Mouse (Mus musculus): ENCODE measurements around the gene Irx5. TPM values are rescaled to one million over a fixed set of nuclear protein-coding genes. Genes with fewer than 3 reads are reported as not detected.

The Irx5 gene
- total RNA-seq (2021) = 1 to 10 TPM in 1 of 2 experiments, not detected in 1; 7.7 TPM
- long read RNA-seq, experiment 1 = 0 reads
- long read RNA-seq, experiment 2, transcript Irx5-201 (3 exons, 2,450 nt) = major isoform, 6 of 6 reads
- long read RNA-seq, experiment 2, partial matches to known transcripts = 0 of 6 reads
- long read RNA-seq, experiment 2, other reads (novel, unspliced or antisense) = 0 of 6 reads

DNA sequence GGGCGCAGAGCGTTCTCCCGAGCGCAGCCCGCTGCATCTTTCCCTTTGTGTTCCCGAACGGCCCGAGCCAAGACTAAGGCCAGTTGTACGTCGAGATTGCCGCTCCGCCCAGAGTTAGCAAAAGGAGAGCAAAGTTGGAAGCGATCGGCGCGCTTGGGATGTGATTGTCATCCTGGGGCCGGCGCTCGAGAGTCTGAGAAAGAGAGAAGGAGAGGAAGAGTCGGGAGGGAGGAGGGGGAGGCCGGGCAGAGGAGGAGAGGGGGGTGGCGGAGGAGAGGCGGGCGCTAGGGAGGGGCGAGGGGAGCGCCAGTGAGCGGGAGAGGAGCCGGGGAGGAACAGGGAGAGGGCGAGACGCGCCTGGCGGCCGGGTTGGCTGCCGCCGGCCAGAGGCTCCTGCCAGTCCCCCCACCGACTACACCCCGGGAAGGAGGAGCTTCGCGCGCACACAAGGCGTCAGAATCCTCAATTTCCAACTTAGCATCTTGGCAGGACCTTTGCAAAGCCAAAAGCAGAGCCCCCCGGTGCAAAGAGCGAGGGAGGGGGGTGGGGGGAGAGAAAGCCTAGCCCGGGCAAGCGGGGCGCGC lies at the start of gene Irx5:
Irx5 (plus strand) TSS at position 228 of the 584 bp plus-strand sequence.
- DNase-seq = peak; percentile 56

DNA sequence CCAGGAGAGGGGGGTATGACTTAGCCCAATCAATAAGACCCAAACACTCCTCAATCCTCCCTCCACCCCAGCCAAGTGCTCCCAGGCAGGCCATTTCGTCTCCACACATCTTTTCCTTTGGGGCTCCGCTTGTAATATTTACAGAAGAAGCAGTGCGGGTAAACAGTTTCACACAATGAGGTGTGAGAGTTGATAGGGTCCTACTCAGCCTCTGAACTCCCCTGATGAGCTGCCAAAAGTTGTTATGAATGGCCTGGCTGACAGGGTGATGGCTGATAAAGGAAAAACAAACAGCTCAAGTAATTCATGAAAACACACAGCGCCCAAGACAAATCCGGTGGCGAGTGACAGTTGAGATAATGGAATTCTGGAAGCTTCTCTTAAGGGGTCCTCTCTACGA lies 45.2 kb upstream of the Irx5 start:
- DNase-seq = no peak

DNA sequence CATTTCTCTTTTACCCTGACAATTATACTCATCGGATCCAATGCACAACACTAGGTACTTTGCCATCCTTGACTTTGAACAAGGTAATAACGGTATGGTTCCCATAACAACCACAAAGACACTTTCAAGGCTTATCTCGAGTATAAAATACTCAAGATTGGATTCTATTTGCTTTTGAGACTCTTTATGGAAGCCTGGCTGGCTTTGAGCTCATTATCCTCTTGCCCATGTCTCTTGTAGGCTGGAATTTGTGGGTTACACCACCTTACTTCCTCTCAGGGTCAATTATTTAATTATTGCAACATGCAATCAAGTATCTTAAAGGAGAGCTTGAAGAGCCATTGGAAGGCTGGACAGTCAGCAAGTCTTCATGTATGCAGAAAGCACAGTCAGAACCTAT lies 43.7 kb upstream of the Irx5 start:
- DNase-seq = no peak

DNA sequence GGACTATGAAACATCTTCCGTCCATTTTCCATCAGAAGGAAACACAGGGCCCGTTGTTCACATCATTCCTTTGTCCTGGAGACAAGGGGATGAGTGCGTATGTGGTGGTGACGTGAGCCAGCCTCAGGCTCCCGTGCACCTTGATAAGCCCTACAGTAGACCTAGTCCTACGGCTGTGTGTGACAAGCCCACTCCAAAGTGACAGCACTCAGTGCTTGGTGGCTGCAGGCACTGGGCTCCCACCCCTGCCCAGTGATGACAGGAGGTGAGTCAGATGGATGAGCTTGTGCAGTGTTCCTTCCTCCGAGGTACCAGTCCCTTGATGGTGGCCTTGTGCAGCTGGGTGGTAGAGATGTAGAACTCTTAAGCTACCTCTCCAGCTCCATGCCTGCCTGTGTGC lies 33.7 kb upstream of the Irx5 start:
- no peak for DNase-seq

DNA sequence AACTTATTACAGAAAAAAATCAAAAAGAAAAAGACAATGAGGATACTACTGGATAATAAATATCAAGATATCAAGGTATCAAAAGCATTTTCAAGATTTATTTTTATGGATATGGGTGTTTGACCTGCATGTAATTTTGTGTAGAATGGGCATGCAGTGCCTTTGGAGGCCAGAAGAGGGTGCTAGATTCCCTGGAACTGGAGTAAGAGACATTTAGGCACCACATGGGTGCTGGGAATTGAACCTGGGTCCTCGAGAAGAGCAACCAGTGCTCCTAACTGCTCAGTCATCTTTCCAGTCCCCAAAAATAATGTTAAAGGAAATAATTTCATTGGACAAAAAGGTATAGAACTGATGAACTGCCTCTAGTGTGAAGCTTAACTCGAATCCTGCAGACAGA lies 30.2 kb upstream of the Irx5 start:
- DNase-seq = no peak

DNA sequence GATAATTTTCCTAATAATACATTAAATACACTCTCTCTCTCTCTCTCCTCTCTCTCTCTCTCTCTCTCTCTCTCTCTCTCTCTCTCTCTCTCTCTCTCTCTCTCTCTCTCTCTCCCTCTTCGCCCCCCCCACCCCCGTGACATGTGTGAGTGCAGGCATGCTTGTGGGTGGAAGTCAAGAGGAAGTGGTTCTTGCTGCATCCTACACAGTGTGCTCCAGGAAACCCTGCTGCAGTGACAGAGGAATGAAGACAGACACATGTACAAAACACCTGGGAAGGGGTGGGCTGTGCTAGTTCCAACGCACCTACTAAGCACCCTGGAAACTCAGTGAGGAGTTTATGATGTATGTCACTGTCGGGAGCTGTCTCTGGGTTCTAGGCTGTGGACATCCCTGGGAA lies 28.2 kb upstream of the Irx5 start:
- no peak for DNase-seq

DNA sequence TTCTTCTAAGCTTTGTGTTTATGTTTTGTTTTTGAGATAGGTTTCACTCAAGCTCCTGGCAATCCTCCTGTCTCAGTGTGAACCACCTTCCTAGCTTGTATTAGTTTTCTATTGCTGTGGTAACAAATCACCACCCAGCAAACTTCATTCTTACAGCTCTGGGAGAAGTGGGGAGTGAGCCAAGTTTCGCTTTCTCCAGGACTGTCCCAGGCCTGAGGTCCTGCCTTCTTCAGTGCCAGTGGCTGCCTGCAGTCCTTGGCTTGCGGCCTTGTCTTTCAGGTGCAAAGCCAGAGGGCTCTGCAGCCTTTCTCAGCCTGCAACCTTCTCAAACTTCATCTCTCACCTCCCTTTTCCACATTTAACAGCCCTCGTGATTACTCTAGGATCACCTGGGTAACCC lies 25.6 kb upstream of the Irx5 start:
- DNase-seq = peak; percentile 7

DNA sequence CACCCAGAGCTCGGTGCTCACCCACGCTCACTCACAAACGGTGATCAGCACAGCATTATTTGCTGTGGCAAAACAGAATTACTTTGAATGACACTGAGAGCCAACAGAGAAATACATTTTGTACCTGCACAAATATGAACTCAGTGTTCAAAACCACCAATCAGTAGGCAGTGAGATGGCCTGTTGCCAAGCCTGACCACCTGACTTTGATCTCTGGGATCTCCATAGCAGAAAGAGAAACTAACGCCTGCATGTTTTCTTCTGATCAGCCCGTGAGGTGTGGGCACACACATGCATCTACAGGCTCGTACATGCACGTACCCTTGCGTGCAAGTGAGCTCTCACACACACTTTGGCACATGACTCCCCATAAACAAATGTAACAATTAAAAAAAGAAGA lies 24.0 kb upstream of the Irx5 start:
- DNase-seq = no peak

DNA sequence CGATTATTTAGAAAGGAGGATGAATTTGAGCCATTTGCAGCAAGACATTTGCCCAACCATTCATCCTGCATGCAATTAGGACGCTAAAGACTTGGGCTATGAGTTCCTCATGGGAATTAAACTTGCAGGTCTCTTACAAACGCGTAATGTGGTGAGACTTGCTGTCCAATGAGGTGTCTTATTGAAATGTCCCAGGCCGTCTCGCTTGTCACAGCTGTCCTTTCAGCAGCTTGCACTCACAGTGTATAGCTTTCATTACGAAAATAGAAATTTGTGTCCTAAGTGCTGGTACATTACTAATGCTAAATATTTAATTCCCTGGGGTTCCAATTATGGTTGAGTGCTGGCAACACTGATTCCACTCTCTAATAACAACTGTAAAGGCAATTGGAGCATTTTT lies 22.3 kb upstream of the Irx5 start:
- no peak for DNase-seq

DNA sequence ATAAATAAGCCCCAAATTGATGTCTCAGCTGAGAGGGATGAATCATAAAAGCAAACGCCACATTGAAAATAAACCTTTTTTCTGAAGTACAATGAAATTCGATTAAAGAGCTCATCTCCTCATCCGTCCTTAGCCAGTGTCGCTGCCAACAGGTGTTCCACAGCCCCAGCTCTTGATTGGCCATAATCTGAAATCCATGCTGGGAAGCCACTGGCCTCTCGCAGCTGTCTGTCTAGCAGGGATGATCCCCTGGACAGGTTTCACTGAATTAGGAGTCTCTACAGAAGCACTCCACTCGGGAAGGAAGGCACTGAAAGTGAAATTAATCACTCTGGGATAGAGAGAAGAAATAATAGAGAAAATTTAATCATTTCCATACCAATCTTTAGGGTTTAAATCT lies 21.4 kb upstream of the Irx5 start:
- DNase-seq = no peak

DNA sequence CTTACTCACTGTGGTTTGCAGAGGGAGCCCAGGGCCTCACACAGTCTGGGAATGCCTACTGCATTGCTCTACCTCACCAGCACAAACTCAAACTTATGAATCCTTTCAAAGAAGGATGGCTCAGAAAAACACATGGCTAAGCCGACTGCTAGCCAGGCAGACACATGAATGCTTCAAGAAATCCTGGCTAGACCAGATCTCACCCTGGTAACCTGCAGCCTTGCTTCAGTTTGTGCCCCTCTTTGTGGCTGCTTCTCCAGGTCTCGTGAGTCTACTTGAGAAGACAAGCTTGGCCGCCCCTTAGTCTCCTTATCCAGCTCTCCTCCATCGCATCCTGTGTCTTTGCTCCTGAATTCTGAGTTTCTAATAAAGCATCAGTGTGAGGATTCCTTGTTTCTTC lies 13.9 kb upstream of the Irx5 start:
- no peak for DNase-seq

DNA sequence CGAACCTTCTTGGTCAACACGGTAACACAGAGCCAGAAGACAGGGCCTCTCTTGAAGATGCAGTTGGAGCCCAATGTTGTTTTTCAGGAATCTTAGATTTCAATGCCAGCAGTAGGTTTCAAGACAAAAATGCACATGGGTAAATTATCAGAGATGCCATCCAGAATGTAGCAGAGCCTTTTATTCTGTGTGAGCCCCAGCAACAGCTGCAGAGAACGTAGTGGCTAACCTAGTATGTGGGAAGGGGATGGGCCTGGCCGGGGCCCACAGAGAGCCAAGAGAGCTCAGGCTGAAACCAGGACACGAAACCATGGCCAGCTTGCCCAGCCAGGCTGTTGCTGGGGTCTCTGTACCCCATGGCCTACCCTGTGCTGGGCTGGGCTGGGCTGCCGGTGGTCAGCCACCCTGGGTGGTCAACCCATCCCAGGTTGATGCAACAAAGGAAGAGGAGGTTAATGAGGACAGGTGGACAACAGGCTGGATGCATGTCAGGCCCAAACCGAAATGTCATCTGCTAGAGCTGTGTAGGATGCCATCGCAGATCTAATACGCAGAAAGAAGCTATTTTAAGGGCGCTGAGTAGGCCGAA lies 7.4 kb upstream of the Irx5 start:
- no peak for DNase-seq

DNA sequence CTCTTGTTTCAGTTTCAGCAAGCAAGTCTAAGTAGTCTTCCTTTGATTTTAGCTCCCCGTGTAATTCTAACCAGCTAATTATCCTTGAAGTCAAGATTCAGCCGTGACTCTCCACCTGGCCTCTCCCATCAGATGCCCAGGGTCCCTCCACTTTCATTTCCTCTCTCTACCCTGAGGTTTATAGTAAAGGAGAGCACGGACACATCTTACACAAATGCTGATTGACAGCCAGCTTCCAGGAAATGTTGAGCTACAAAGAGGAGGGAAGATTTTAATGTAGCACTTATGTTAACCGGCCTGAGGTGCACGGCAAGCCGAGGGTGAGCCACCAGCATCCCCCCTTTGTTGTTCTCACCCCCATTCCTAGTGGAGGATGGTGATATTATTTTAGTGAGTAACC lies 4.0 kb upstream of the Irx5 start:
- DNase-seq = no peak

DNA sequence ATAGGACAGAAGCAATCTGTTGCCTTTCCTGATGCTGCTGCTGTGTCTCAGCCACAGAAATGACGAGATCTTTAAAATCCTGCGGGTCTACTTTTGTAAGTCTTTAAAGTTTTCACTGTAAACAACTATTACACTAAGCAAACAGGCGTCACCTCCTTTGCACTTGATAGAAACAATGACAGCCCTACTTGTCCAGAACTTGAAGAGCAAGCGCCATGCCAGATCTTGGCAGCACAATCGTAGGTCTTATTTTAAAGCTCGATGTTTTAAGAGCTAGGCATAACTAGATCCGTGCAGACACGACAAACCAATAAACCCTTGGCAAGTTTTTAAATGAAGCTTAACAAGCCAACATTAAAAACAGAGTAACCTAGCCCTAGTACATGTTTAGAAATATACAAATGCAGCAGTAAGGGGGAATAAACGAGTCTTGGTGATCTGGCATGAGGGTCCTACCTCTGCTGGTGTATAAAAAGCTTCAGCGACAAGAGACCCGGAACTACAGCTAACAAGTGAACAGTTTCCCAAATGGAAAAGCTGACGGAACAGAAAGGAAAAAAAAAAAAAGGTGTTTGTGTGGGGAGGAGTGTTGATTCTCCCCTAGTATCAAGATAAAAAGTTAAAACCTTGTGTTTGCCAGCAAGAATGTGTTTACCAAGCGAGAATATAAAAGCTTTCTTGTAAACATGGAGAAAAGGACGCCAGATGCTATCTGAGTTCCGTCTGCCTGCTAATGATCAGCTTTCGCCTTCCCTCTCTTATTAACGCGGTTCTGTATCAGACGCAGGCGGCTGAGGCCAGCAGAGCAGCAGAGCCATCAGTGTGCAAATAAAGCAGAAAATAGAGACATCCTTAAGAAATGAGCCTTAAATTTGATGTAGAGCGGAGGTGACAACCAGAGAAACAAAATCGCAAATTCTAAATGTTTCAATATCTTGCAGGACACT lies 2.6 kb upstream of the Irx5 start:
- DNase-seq = no peak

DNA sequence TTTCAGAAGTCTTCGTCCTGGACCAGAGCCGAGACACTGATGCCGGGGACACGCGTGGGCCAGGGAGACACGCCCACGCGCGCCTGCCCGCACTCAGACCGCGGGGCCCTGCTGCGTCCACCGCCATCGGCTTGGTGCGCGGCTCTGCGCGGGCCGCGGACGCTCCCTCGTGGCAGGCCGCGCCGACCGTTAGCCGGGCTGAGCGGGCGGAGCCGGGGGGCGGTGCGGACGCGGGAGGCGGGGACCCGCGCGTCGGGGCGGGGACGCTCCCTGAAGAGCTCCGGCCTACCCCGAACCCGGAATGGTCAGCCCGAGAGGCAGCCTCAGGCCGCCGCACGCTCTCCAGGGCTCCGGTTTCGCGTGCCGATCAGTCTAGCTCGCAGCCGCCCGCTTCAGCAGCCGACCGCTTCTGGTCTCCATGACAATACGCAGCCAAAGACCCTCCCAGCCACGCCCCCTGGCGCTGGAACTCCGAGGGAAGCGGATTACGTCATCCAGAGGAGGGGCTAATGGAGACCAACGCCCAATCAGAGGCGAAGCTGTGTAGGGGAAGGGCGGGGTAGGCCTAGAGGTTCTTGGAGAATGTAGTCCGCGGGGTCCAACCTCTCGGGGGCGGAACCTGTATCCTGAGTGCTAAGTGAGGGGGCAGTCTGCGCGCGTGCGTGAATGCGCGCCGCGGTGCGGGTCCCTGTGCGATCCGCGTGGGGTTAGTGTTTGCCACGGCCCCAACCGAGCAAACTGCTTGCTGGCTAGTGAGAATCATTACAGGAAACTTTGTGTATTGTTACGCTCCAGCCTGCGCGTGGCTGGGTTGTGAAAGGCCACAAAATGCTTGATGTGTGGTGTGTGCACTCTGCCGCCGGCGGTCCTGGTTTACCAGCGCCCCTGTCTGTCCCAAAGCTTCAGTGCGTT lies 1.5 kb upstream of the Irx5 start:
- DNase-seq = peak; percentile 93

DNA sequence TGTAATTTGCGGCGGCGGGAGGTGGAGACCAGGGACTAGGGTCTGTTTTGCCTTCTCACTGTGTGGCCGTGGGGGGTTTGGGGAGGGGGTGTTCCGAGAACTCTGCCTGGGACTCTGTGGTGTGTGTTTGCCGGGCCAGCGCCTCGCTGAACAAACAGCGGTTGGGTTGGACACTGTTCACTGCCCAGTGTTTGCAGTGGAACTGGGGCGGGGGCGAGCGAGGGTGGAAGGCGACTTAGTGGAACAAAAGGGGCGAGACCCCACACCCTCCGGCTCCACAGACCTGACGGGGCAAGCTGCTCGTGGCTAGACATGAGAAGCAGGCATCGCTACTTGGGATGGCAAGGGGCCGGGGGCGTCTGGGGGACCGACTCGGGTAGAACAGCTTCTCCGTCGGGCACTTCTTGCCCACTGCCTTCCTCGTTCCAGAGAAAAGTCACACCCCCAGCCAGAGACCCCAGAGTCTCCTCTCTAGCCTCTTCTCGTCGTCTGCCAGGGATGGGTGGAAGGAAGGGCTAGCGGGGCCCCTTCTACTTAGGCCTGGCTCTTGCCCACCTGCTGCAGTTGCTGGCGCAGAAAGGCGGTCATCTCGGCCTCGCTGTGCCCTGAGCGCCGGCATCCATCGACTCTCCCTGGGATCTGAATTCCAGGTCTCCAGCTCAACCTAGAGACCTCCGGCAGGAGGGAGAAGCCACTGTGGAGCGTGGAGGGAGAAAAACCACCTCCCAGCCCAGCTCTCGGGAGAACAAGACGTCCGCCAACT lies 631 bp upstream of the Irx5 start:
- no peak for DNase-seq

DNA sequence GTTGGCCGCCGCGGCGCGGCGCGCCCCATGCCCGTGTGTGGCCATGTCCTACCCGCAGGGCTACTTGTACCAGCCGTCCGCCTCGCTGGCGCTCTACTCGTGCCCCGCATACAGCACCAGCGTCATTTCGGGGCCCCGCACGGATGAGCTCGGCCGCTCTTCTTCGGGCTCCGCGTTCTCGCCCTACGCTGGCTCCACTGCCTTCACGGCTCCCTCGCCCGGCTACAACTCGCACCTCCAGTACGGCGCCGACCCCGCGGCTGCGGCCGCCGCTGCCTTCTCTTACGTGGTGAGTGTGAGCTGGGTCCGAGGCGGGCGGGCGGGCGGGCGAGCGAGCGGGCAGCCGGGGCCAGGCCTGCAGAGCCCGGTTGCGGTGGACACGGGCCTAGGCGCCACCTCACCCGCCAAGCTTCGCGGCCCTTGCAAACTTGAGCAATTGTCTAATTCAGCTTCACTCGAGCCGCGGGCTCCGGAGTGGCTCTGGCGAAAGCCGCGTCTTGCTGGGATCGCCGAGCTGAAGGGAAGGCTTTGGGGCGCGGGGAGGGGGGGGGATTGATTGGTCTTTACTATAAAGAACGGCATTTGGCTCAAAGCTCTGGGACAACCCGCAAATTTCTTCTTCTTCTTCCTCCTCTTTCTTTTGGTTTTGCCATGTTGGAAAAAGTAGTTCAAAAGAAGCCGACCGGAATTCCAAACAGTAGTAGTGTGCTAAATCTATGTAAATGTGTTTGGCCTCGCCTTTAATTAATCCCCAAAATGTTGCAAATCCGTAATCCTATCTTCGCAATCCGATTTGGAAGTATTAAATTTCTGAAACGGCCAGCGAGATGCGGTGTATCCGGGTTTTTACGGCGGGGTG lies 945 bp downstream of the Irx5 start:
- DNase-seq = no peak

DNA sequence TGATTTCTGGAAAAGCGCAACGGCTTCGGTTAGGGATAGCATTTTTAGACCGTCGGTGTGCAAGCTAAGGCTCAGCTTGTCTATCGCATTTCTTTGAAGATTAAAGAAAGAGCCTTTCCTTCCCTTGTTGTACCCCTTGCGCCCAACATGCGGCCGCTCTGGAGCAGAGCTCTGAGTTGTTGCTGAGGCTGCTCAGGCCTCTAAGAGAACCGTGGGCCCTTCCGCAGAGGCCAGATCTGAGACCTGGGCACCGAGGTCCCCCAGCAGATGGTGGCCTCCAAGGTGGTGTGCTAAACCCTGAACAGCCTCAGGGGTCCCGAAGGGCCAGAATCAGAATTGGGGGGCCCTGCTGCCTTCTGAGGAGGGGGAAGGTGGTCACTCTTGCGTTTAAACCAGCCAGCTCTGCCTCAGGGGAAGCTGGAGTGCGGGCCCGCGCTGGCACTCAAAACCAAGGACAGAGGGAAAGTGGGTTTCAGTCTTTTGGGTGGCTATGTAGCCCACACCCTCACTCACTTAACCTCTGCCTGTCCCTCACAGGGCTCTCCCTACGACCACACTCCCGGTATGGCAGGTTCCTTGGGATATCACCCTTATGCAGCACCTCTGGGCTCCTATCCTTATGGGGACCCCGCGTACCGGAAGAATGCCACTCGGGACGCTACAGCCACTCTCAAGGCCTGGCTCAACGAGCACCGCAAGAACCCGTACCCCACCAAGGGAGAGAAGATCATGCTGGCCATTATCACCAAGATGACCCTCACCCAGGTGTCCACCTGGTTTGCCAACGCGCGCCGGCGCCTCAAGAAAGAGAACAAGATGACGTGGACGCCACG lies 1.8 kb downstream of the Irx5 start:
- no peak for DNase-seq

DNA sequence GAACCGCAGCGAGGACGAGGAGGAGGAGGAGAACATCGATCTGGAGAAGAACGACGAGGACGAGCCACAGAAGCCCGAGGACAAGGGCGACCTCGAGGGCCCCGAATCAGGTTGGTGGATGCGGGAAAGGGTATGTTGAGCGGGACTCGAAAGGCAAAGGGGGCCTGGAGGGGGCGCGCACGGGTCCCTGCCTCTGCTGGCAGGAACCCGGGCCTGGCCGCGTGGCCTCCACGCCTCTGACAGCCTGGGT lies 2.3 kb downstream of the Irx5 start:
- DNase-seq = no peak

Measured in gastrocnemius, postnatal 25 days (tissue).